Mouse (Mus musculus) brain, adult 2 months (tissue): ENCODE results near the gene Bcas3.

Experiments used
- DNase-seq: peaks from one replicate; pipeline ENCODE4 v3.0.0; 2011; ENCODE audit warnings: low read depth, low spot score

Bcas3 gene

GRCm38 (mm10) chr11:85792534-85793215 is 439.7 kb downstream of the Bcas3 start:
- DNase-seq, result no peak

DNA sequence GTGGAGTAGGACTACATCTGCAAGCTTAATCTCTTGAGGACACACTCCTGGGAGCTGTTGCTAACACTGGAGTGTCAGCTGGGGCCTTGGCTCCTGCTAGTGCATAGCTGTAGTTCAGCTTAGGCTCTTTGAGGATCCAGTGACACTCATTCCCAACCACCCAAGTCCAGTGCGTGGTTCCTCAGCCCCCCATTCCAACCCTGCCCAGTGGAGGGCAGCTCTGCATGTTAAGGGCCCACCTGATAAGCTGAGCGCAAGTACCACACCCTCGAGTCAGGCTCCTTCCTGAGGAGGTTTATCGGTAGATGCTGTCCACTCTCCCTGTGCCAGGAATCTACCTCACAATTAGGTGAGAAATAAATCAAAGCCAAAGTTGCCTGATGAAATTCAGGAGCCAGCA is 446.5 kb downstream of the Bcas3 start:
- no peak for DNase-seq

DNA sequence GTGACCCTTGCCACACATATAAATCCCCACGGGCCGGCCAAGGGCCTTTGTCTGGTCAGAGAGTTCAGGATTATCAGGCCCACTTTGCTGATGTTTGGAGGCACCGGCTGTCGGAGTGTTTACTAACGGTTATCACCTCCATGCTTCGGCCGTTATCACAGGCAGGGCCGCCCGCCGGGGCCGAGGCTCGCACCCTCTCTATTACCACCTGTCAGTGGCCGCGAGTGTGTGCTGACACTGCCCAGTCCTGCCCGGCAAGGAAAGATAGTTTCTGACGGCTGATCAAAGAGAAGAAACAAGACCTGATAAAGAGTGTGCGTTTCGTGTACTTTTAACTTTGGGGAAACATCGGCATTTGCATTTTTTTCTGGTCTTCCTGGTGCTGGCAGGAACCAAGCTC is 446.9 kb downstream of the Bcas3 start:
- no peak for DNase-seq

GRCm38 (mm10) chr11:85800380-85800779 is 447.4 kb downstream of the Bcas3 start:
- no peak for DNase-seq

DNA sequence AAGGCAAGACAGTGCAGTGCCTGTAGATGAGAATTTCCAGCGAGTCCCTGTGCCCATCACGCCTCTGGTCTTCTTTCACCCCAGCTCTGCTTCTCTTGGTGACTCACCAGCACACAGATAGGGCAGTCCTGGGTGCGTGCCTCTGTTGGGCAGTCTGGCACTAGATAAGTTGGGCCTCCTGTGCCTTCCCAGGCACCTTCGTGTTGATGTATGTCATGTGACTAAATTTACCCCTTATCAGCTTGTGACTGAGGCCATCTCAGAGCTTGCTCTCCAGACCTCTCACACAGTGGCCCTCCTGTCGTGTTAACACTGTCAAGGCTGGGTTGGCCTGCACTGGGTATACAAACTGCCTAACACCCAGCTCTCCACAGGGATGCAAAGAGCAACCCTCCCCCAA is 451.1 kb downstream of the Bcas3 start:
- DNase-seq, result no peak

DNA sequence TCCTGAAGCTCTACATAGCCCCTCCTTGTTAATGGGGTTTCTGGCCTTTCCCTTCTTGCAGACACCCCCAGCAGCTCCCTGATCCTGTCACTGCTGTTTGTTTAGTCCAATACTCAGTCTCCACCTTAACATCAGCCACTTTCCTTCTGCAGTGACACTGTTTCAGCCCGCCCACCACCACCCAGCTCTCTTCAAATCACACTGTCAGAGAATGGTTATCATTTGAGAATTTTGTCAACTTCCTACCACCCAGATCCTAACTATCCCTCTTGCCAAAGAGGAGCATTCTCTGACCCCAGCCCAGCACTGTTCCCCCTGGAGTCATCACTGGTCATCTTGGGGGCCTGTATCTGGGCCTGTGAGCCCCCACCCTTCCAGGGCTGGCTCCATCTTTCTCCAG is 452.8 kb downstream of the Bcas3 start:
- DNase-seq, result no peak

- DNase-seq, result no peak
Observed at GRCm38 (mm10) chr11:85807353-85807752, 454.4 kb downstream of the Bcas3 start.

DNA sequence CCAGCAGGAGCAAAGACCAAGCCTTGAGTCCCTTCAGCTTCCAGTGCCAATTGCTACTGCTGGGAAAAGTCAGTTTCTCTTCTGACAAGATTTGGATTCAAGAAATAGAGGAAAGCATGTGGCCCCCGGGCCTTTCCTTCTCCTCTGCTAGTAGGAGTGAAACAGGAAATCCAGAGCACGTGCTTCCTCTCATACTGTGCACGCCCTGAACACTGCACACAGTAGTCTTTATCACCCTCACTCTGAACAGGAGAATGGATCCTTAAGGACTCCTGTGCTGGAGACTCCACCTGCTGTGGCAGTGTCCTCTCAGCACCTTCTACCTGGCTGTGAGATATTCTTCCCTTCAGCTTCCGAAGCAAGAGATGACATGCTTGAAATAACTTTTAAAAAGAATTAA is 458.3 kb downstream of the Bcas3 start:
- DNase-seq, result no peak

GRCm38 (mm10) chr11:85811676-85812075 is 458.7 kb downstream of the Bcas3 start:
- DNase-seq, result no peak

DNA sequence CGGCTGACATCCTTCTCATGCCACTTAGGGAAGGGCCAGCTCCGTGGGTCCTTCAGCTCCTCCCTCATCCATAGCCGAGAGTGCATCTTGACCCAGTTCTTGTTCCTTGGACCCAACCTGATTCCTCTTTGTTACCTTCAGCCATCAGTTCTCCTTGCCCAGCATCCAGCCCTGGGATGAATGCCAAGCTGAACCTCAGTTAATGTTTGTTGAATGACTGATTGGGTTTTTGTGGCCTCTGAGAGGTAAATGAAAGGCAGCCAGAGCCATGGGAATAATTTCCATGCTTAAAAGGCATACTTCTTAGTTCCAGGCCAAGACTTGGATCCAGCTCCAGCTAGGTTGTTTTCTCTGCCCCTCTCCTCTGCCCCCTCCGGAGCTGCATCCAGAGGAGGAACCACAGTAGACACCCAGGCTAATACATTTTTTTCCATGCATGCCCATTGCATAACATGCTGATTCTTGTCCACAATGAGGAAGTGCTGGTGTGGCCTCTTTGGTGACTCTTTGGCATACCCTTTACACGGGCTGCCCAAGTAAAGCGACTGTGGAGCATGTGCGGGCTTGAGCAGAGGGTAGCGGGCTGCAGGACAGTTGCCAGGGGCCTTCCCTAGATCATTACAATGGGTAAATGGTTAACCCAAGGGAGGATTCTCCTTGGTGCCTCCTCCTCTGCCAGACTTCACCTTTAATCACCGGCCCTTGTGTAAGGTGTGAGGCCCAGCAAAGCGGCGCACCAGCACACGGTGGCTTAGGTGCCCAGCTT is 459.4 kb downstream of the Bcas3 start:
- DNase-seq, result no peak

- DNase-seq, result no peak
Observed at GRCm38 (mm10) chr11:85814678-85815077, 461.7 kb downstream of the Bcas3 start.

- DNase-seq, result no peak
Observed at GRCm38 (mm10) chr11:85816471-85816870, 463.5 kb downstream of the Bcas3 start.

GRCm38 (mm10) chr11:85818401-85818800 is 465.4 kb downstream of the Bcas3 start:
- no peak for DNase-seq

- DNase-seq, result no peak
Observed at GRCm38 (mm10) chr11:85820959-85821358, 468.0 kb downstream of the Bcas3 start.

DNA sequence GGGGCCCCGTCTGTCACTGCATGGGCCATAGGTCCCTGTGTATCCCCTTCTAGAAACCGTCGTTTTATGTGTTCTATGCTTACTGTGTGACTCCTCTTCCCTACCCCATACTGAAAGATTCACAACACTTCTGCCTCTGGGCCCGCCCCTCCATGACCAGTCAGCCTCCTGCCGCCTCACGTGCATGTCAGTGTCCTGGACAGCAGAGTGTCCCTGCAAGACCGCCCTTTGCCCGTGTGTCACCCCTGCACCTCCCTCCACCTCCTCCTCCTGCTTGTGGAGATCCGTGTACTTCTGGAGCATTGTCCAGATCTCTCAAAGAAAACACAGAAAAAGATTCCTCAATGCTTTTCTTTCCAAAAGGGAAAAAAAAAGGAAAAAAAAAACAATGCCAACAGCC is 468.7 kb downstream of the Bcas3 start:
- no peak for DNase-seq

DNA sequence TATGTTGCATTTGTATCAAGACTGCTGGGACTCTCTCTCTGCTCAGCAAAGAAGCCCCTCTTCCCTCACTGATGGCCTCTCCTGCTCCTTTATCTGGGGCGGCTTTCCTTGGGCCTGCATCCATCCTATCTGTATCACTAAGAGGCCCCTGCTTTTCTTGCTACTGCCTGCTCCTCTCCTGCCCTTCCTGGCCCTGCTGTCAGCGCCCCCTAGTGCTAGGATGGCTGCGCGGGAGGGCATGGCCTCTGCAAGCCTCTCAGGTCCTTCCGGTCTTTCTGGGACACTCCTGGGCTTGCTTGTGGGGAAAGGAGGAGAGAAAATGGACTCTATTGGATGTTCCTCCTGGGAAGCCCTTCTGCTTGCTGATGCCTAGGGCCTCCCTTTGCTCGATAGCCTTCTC is 470.2 kb downstream of the Bcas3 start:
- peak; percentile 73 for DNase-seq

DNA sequence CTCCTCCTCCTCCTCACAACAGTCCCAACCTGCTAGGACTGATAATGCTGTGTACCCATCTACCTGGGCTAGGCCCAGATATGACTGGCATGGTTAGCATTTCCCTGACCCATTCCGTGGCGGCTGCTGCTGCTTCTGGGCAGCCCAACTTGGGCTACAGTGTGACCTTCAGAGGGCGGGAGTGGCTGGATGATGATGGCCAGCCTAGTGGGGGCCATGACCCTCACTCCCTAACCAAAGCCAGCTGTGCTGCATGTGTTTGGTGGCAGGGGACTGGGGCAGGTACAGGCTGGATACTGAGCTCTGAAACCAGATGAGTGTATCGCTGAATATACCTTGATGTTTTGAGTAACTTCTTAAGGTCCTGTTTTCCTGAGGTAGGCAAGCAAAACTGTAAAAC is 470.8 kb downstream of the Bcas3 start:
- DNase-seq, result no peak

DNA sequence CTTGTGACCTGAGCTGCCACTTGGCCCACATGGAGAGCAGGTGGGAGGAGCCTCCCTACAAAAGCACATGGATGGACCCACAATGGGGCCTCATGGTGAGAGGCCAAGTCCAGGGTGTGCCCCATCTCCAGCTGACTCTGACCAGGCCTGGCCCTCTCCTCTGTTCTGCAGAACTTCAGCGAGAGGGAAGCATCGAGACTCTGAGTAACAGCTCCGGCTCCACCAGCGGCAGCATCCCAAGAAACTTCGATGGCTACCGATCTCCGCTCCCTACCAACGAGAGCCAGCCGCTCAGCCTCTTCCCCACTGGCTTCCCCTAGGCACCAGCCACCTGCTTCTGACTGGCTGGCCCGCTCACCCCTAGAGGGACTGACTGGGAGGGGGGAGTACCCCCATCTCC is 472.1 kb downstream of the Bcas3 start:
- no peak for DNase-seq

- no peak for DNase-seq
Observed at GRCm38 (mm10) chr11:85825823-85826222, 472.9 kb downstream of the Bcas3 start.

- no peak for DNase-seq
Observed at GRCm38 (mm10) chr11:85827342-85827741, 474.4 kb downstream of the Bcas3 start.

DNA sequence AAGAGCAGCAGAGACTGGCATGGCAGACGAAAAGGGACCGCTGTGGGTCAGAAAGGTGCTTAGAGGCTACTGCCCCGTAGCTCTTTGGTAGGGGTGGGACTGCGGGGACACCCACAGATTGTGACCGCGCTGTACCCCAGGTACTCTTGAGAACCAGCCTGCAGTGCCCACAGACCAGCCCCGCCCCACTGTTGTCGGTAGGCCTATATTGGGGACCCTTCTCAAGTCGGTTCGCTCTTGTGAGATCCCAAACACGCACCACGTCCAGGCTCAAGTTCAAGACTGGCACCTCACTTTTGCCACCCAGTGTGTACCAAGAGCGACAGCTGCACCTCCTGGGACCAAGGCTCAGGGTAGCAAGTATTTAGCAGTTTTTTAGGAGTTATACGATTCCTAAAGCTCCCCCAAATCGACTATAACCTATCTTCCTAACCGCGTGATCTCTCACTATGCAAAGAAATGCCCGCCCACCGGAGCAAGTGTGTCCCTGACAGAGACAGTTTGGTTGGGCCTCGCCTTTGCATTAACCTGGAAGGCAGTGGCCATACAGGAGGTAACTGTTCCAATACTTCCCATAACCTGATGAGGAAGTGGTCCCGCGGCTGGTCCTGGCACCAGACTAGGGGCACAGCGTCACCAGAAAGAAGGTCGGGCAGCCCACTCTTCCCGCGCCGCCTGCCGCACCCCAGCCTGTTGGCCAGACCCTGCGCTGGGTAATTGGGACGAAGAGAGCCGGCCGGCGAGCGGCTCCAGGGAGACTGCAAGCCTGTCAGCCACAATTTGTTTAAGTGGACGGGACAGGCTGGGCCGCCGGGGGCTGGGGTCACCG is 475.9 kb downstream of the Bcas3 start:
- DNase-seq, result no peak
